Mouse (Mus musculus) cortical plate, adult 2 months (tissue): ENCODE measurements around the gene Scg5.

Source experiments
- CTCF ChIP-seq: fragments of 200-500 bp; IDR thresholded peaks from 2 replicates; pipeline ENCODE4 v1.5.1; 2011; ENCODE audit warnings: mild to moderate bottlenecking, control low read depth, low read length; ENCODE audit not compliant: insufficient read depth; ENCODE audit errors: extremely low read depth
- POLR2A ChIP-seq: fragments of 200-500 bp; IDR thresholded peaks from 2 replicates; pipeline ENCODE4 v1.6.1; 2011; ENCODE audit warnings: mild to moderate bottlenecking, low read length, control low read depth; ENCODE audit not compliant: insufficient read depth; ENCODE audit errors: extremely low read depth

DNA sequence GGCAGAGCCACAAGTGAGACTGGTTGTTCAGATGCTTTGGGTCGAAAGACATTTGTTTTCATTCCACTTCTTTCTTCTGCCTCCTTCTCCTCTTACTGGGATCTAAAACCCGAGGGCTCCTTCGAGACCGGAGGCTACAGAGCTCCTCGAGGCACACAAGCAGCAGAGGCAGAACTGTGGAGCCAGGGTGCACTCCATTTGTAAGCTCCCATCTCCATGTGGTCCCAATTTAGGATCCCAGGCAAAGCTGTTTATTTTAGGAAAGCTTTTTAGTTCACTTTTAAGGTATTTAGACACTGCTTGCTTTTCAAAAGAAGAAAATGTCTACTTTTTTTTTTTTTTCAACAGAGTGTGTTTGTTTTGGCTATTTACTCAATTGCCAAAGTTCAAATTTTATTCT is 28.1 kb downstream of the Scg5 start:
- TF ChIP-seq CTCF (no peak), POLR2A (no peak)
